Mouse (Mus musculus) embryonic fibroblast, embryonic 13.5 days (primary cell): ENCODE results near the gene Eapp.
"Not testable (repeated sequence)": the region's sequence is repeated elsewhere in the genome, so short reads cannot be mapped to it uniquely, and the experiment has no call there.

Source experiments
- CTCF ChIP-seq: IDR thresholded peaks from 2 replicates; pipeline ENCODE4 v1.5.1; 2011; ENCODE audit warnings: mild to moderate bottlenecking, control low read depth, low read length, moderate library complexity, borderline replicate concordance; ENCODE audit not compliant: insufficient read depth
- POLR2A ChIP-seq: IDR thresholded peaks from 2 replicates; pipeline ENCODE4 v1.6.1; 2011; ENCODE audit warnings: low read depth, mild to moderate bottlenecking, control low read depth, low read length, moderate library complexity

DNA sequence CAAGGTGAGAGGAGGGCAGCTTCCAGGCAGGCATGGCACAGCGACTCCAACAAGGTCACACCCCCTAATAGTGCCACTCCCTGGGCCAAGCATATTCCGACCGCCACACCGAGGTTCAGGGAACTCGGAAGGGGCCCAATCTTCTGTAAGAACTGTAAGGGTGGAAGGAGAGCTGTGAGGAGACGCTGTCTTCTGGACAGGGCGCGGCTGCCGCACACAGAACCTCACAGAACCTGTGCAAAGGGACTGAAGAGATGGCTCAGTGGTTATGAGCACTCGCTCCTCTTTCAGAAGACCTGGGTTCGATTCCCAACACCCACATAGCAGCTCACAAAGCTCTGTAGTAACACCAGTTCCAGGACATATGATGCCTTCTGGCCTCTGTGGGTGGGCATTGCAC lies 21.8 kb upstream of the Eapp start:
- TF ChIP-seq CTCF, POLR2A: not testable (repeated sequence)
